In the genomic region with DNA sequence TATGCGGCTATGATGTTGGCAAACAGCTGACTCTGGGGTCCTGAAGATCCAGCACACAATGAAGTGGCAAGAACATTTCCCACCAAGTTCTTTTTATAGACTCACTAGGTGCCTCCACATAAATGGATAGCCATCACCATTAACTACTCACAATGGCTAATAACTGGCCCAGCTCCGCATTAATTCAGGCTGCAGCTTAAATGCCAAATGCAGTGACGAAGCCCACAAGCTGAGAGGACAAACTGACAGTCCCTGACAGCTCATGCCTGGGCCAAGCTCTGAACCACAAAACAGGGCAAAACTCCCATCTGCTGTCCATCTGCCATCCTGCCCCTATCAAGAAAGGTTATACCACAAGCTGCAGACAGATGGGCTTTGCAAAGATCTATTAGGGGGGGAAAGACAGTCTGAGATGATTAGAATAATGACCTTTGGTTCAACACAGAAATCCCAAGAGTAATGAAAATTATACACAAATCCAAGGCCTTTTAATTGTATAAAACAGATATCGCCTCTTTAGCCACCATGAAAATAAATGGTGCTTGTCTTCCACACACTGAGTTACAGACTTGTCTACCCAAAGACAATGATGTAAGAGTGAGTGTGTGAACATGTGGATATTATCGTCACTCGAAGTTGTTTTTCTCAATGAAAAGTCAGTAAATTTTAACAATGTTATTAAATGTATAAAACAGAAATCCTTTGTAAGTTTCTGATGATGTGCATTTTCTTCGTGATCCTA, we compare ENCODE assay signal across 13 mouse cellular contexts.
DNase-seq lines count a peak whose midpoint lies in the region; ATAC-seq and TF ChIP-seq lines count a peak whose summit lies in the region.
"Had no signal": no experiment of that assay in that cellular context is flagged by ENCODE, and none has a peak within 500 bp of the region (broad histone marks: within the 10 kb centered on the region; RNA-seq: fewer than 3 reads in every experiment).

No protein-coding gene starts in this region.

- peak; percentile 79 for DNase-seq in left cerebral cortex, postnatal 4 days
- no peak for DNase-seq in left cerebral cortex, postnatal 36 days (ENCODE audit: low spot score in 2 of 2)
- DNase-seq in cerebellum, postnatal 10 days, result peak; percentile 84 to 92
- DNase-seq in forebrain, postnatal 0 days, result peak; percentile 17
- peak; percentile 78 for DNase-seq in midbrain, postnatal 0 days (ENCODE audit: low spot score)
- DNase-seq in spleen, postnatal 10 days (ENCODE audit: low spot score in 2 of 2), result no peak
- no peak for DNase-seq in testis, postnatal 10 days (ENCODE audit: low spot score)
- no peak for DNase-seq in gastrocnemius, postnatal 36 days
- DNase-seq: heart, adult 18-20 months; layer of hippocampus, postnatal 36 days had no signal

- no peak overlapping the region for H3K9ac ChIP-seq in forebrain, postnatal 0 days
- no peak overlapping the region for H3K9ac ChIP-seq in midbrain, postnatal 0 days (replicated peaks; ENCODE audit: low read length, poor library complexity, severe bottlenecking)
- H3K9ac ChIP-seq: liver, embryonic 12.5 days had no signal

- peak; percentile 45; the same call in 1 of the 2 replicates for ATAC-seq in forebrain, postnatal 0 days
- ATAC-seq in midbrain, postnatal 0 days (ENCODE audit: low FRiP score), result no peak; the same call in 1 of the 2 replicates
- ATAC-seq: inflammation-experienced regulatory T-cells, adult 6 months; liver, embryonic 12.5 days; Patski had no signal

- H3K4me1 ChIP-seq in forebrain, postnatal 0 days (ENCODE audit: insufficient read depth), result no peaks in the 10 kb centered on the region
- H3K4me1 ChIP-seq in midbrain, postnatal 0 days (ENCODE audit: insufficient read depth, low read length), result no peaks in the 10 kb centered on the region
- H3K4me1 ChIP-seq: liver, embryonic 12.5 days had no signal

- 37% methylated on average over 7 of the region's 7 CpGs for WGBS in forebrain, postnatal 0 days
- WGBS in midbrain, postnatal 0 days, result 66% methylated on average over 7 of the region's 7 CpGs

- no peak overlapping the region for H3K27ac ChIP-seq in forebrain, postnatal 0 days (ENCODE audit: low read depth, low read length)
- H3K27ac ChIP-seq in midbrain, postnatal 0 days (ENCODE audit: low read depth, low read length), result no peak overlapping the region
- H3K27ac ChIP-seq: liver, embryonic 12.5 days had no signal

- no peaks in the 10 kb centered on the region for H3K9me3 ChIP-seq in forebrain, postnatal 0 days (ENCODE audit: low read length)
- H3K9me3 ChIP-seq in midbrain, postnatal 0 days (ENCODE audit: low read length), result no peaks in the 10 kb centered on the region
- H3K9me3 ChIP-seq: liver, embryonic 12.5 days had no signal

- H3K27me3 ChIP-seq in forebrain, postnatal 0 days (ENCODE audit: insufficient read depth, low read length), result no peaks in the 10 kb centered on the region
- H3K27me3 ChIP-seq in midbrain, postnatal 0 days (ENCODE audit: insufficient read depth, low read length), result no peaks in the 10 kb centered on the region
- H3K27me3 ChIP-seq: liver, embryonic 12.5 days; Patski had no signal

- no peak for TF ChIP-seq CTCF in forebrain, postnatal 0 days (IDR thresholded peaks at IDR 0.05; ENCODE audit: low read depth)
- no peak for TF ChIP-seq CTCF in midbrain, postnatal 0 days (IDR thresholded peaks at IDR 0.05)

- no peak overlapping the region for H3K4me3 ChIP-seq in forebrain, postnatal 0 days (ENCODE audit: low read depth, low read length)
- H3K4me3 ChIP-seq in midbrain, postnatal 0 days (ENCODE audit: low read depth, low read length), result no peak overlapping the region
- H3K4me3 ChIP-seq: liver, embryonic 12.5 days had no signal

- H3K36me3 ChIP-seq in forebrain, postnatal 0 days (ENCODE audit: insufficient read depth), result no peaks in the 10 kb centered on the region
- no peaks in the 10 kb centered on the region for H3K36me3 ChIP-seq in midbrain, postnatal 0 days (ENCODE audit: insufficient read depth, low read length)
- H3K36me3 ChIP-seq: liver, embryonic 12.5 days had no signal

- intact Hi-C loops in left cerebral cortex, postnatal 4 days (cut with DNase I), result no loop called here
- intact Hi-C loops in left cerebral cortex, postnatal 36 days (cut with DNase I), result no loop called here
- intact Hi-C loops in gastrocnemius, postnatal 36 days (cut with DNase I), result no loop called here

- H3K4me2 ChIP-seq in forebrain, postnatal 0 days (ENCODE audit: low read depth), result no peak overlapping the region
- no peak overlapping the region for H3K4me2 ChIP-seq in midbrain, postnatal 0 days (ENCODE audit: low read depth, low read length, poor library complexity, severe bottlenecking)
- H3K4me2 ChIP-seq: liver, embryonic 12.5 days had no signal

Comparison
In these comparisons a context has a peak if more than half of its experiments do, and no peak if none do; other contexts are left out.
1. DNase-seq: peak in left cerebral cortex, postnatal 4 days (single experiment), cerebellum, postnatal 10 days (2 of 2), forebrain, postnatal 0 days (single experiment) and midbrain, postnatal 0 days (single experiment); none in left cerebral cortex, postnatal 36 days (0 of 2), spleen, postnatal 10 days (0 of 2), testis, postnatal 10 days (single experiment) and gastrocnemius, postnatal 36 days (0 of 2).